Mouse (Mus musculus): ENCODE data around the gene Ptpn13.

The Ptpn13 gene

DNA sequence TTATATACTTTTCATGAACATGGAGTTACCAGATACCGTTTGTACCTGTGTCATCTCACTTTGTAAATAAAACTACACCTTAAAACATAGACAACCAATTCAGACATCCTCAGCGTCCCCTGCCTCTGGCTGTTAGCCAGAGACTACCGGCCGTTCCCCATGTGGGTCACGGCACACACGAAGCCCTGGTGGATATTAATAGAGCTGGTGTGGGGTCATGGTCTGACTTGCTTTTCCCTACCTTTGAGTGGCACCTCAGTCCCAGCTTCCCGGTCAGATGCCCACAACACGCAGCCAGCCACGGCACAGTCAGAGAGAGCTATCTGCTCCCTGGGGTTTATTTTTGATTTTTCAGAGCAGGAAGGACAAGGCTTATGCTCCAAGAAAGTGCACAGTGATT, 173.3 kb downstream of the Ptpn13 start:
- DNase-seq, result peak; percentile 39 to 52

GRCm38 (mm10) chr5:103598881-103599280, 173.9 kb downstream of the Ptpn13 start:
- peak in 1 of 2 experiments; percentile 12 for DNase-seq

- peak; percentile 71 to 73 for DNase-seq
Observed at GRCm38 (mm10) chr5:103603115-103603893, 178.3 kb downstream of the Ptpn13 start.

GRCm38 (mm10) chr5:103605707-103606106, 180.7 kb downstream of the Ptpn13 start:
- DNase-seq, result no peak

DNA sequence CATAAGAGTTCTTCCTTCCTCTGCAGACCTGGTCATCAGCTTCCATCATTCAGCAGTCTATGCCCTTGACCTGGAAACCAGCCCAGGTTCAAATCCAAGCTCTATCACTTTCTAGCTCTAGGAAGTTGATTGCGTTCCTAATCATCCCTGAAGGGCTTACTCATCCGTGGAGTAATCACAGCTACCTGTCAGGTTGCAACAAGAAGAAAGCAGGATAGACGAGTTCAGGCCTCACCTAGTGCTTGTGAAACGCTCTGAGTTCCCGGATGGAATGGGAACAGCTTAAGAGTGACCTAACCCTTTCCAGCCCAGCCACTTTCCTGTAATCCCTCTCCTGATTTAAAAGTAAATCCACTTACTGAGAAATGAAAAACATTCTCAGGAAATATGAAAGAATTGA, 185.2 kb downstream of the Ptpn13 start:
- DNase-seq, result no peak

GRCm38 (mm10) chr5:103610856-103611472, 186.0 kb downstream of the Ptpn13 start:
- no peak for DNase-seq

DNA sequence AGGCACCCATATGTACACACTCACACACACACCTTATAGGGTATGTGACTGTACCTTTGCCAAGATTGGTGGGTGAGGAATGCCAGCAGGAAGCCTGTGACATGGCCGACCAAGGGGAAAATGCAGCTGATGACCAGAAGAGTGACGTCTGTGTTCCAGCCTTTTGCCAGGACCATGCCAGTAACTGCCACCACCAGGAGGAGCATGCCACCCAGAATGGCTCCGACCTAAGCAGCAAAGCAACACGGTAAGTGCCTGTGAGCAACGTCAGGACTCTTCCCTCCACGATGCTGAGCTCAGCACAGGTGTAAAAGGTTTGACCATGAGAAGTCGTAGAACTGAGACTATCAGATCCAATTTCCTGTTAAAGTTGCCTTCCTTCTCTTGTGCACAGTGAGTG, 187.3 kb downstream of the Ptpn13 start:
- DNase-seq, result no peak

GRCm38 (mm10) chr5:103614356-103614755, 189.4 kb downstream of the Ptpn13 start:
- no peak for DNase-seq

GRCm38 (mm10) chr5:103617191-103617590, 192.2 kb downstream of the Ptpn13 start:
- no peak for DNase-seq

DNA sequence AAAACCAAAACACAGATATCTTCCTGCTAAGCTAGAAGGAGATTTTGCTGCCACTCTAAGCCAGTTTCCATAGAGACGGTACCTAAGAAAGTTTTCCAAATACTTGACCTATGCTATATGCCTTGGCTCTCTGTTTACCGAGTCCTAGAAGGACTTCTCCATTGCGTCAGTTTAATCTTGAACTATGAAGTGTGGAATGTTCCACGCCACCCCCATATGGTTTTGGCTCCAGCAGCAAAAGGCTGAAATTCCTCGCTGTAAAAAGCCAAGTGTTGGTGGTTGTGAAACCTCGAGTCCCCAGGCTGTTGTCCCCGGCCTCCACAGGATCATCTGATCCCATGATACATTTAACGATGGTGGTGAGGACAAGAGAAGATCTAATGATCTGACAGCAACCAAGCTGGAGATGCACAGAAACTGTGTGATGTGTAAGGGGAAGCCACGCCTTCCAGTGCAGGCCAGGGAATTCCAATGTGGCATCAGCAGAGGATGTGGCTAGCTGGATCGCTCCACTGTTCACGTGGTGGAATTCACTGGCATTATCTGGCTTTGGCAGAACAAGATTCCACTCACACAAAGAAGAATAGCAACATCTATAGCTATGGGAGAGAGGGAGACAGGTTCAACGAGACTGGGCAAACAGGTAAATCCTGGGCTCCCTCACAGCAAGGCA, 195.4 kb downstream of the Ptpn13 start:
- no peak for DNase-seq

DNA sequence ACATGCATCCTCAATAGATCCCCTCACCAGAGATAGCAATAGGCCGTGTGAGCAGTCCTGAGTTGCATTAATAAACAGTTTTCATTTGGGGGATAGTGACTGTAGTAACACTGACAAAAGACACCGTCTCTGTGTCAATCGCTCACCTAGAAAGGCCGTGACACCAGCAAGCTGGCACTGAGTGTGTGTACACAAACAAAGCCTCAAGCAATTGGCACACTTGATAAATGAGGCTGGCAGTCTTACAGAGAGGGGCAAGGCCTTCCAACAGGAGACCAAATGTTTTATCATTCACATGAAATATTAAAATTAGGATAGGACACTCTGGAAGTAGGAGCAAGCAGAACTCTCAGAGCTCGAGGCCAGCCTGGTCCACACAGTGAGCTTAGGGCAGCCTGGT, 197.3 kb downstream of the Ptpn13 start:
- peak; percentile 18 to 25 for DNase-seq

DNA sequence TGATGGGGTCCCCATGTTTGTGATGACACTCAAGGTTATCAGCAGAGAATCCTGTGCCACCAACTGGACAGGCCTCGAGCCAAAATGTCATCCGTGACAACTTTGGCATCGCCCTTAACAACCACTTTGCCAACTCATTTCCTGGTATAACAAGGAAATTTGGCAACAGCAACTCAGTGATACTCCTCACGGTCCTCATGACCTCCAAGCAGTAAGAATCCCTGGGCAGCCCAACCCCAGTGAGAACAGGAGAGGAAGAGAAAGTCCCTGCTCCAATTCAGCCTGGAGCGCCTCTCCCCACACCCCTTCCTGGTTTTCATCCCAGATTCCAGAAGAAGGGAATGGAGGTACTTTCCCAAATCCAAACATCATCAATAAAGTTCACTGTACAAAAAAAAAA, 199.8 kb downstream of the Ptpn13 start:
- no peak for DNase-seq

DNA sequence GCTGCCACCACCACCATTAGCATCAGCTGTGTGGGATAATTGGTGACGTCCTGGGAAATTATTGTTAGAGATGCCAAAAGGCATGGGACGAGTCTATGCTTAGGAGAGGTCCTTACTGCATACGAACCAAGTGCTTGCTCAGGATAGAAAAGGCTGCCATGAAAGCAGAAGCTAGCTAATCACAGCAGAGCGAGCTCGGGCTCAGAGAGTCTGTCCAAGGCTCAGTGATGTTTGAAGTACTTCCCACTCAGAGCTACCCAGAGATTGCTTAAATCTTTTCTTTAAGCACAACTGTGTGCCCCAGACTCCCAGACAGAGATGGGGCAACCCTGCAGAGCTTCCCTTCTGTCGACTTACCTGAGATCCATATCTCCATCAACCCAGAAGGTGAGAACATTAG, 203.5 kb downstream of the Ptpn13 start:
- no peak for DNase-seq

GRCm38 (mm10) chr5:103629111-103629764, 204.2 kb downstream of the Ptpn13 start, which contains the start of gene Slc10a6:
Slc10a6 (minus strand) TSS chr5:103629403.
- peak; percentile 60 to 62 for DNase-seq

DNA sequence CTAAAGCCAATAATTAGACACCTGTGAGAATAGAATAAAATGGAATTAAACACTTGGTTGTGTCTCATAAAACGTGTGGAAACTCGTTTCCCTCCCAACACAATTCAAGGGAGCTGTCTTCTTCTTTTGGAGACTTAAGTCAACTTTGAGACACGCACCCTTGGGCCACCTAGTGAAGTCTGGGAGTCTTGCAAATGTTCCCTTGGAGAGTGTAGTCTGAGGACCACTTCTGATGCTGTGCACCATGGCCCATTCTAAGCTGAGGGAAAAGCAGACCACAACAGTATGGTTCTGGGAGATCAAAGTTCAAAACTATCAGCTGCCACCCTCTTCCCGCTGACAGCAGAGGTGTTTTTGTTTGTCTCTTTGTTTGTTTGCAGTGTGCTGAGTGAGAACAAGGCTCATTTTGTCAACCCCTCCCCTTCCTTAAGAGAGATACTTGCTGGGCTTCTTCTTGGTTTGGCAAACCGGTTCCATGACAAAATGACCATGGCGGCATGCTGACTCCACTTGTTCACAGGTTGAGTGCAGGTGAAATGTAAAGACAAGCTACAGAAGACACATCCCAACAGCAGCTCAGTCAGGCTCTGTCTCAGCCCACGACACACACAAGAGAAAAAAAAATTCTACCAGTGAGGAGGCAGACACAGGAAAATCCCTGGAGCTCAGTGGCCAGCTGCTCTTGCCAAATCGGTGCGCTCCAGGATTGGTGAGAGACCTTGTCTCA, 205.0 kb downstream of the Ptpn13 start:
- no peak for DNase-seq

DNA sequence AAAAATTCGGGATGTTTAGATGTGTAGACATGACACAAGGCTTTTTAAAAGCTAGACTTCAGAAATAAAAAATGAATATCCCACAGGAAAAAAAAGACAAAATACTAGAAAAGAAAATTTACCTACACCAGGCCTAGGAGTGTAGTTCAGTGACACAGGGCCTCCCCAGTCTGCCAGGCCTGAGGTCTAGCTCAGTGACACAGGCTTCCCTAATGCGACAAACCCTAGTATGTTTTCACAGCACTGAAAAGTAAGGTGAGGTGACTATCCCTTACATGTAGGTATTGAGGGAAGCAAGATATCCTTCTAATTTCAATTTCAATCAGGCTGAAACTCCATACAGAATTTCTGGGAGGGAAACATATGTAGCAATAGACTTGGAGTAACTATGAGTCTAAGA, 212.2 kb downstream of the Ptpn13 start:
- no peak for DNase-seq

- no peak for DNase-seq
Observed at GRCm38 (mm10) chr5:103644167-103644566, 219.2 kb downstream of the Ptpn13 start.

GRCm38 (mm10) chr5:103647320-103647719, 222.3 kb downstream of the Ptpn13 start:
- no peak for DNase-seq
